Comparison of ENCODE assay signal across 8 mouse cellular contexts in the genomic region with DNA sequence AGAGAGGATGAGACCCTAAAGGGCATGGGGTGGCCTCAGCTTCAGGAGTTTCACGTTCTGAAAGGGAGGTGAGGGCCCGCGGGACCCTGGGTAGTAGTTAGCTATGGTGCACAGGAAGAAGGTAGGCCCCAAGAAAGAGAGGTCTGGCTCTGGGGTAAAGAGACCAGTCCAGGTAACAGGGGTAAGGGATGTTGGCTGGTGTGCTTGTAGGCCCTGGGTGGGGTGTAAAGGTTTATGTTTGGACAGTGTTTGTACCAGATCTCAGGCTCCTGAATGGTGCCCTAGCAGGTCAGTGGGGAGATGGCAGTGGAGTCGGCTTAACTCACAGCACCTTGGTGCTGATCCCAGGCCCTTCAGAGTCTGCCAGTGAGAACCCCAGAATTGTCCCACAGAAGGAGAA. TPM values are rescaled to one million over a fixed set of nuclear protein-coding genes. Genes with fewer than 3 reads are reported as not detected.
A peak's percentile ranks its signal among the peaks of the same experiment; 100 is the strongest.
DNase-seq lines count a peak whose midpoint lies in the region; ATAC-seq lines count a peak whose summit lies in the region.

No protein-coding gene starts in this region.

- peaks cover 24% of the 10 kb centered on the region for H3K4me1 ChIP-seq in hindbrain, embryonic 16.5 days (ENCODE audit: control insufficient read depth, insufficient read depth, low read depth, low read length)
- peaks cover 38% of the 10 kb centered on the region for H3K4me1 ChIP-seq in midbrain, embryonic 13.5 days (replicated peaks)

- ATAC-seq in hindbrain, embryonic 16.5 days, result no peak
- ATAC-seq in midbrain, embryonic 13.5 days, result no peak

- H3K4me2 ChIP-seq in hindbrain, embryonic 16.5 days (ENCODE audit: low read length), result peak overlapping the region; percentile 68
- H3K4me2 ChIP-seq in midbrain, embryonic 13.5 days (replicated peaks), result peak overlapping the region; percentile 72

- H3K27me3 ChIP-seq in hindbrain, embryonic 16.5 days (replicated peaks; ENCODE audit: control insufficient read depth, insufficient read depth, low read length), result no peaks in the 10 kb centered on the region; the same call in none of the 2 replicates
- 0 out of 2 replicates have a peak, but pooled peaks cover 3% of the 10 kb centered on the region for H3K27me3 ChIP-seq in midbrain, embryonic 13.5 days

- peak; percentile 64 for DNase-seq in cerebellum, adult 11-12 months
- no peak for DNase-seq in cerebellum, postnatal 36 days
- peak; percentile 23 for DNase-seq in urinary bladder, postnatal 25 days (ENCODE audit: low spot score)
- no peak for DNase-seq in urinary bladder, adult 18-20 months (ENCODE audit: low spot score in 2 of 2)
- peak; percentile 48 for DNase-seq in thymus, postnatal 4 days
- no peak for DNase-seq in natural killer cell, adult 2 months (ENCODE audit: low spot score in 2 of 2)

- H3K27ac ChIP-seq in hindbrain, embryonic 16.5 days (ENCODE audit: low read depth, low read length), result peak overlapping the region; percentile 54; the same call in 1 of the 2 replicates
- H3K27ac ChIP-seq in midbrain, embryonic 13.5 days, result peak overlapping the region; percentile 89; the same call in 1 of the 2 replicates

- H3K9me3 ChIP-seq in hindbrain, embryonic 16.5 days (ENCODE audit: control insufficient read depth, low read length), result no peaks in the 10 kb centered on the region
- H3K9me3 ChIP-seq in midbrain, embryonic 13.5 days, result no peaks in the 10 kb centered on the region

- WGBS in hindbrain, embryonic 16.5 days, result 46% methylated on average over 4 of the region's 4 CpGs
- 51% methylated on average over 4 of the region's 4 CpGs for whole genome bisulfite sequencing in midbrain, embryonic 13.5 days

- peaks cover 22% of the 10 kb centered on the region; the same call in 1 of the 2 replicates for H3K36me3 ChIP-seq in hindbrain, embryonic 16.5 days (ENCODE audit: control insufficient read depth, insufficient read depth, low read length)
- H3K36me3 ChIP-seq in midbrain, embryonic 13.5 days, result peaks cover 34% of the 10 kb centered on the region

- peak overlapping the region; percentile 83 for H3K4me3 ChIP-seq in hindbrain, embryonic 16.5 days (ENCODE audit: low read length)
- peak overlapping the region; percentile 77 for H3K4me3 ChIP-seq in midbrain, embryonic 13.5 days (replicated peaks)

- peak overlapping the region; percentile 92 for H3K9ac ChIP-seq in hindbrain, embryonic 16.5 days (ENCODE audit: low read depth, low read length)
- H3K9ac ChIP-seq in midbrain, embryonic 13.5 days (replicated peaks), result peak overlapping the region; percentile 88

RNA-seq across cellular contexts. Expression of gene Cic, which starts 1.5 kb away (rescaled TPM):
- 31.0 and 36.4 TPM in 2 replicates for polyA plus RNA-seq in hindbrain, embryonic 16.5 days (2015; fragmentation: Nextera tagmentation; extraction: Ambion mirVana)
- 37.6 and 44.2 TPM in 2 replicates for polyA plus RNA-seq in midbrain, embryonic 13.5 days (2015; fragmentation: Nextera tagmentation; extraction: Ambion mirVana)

RNA-seq across cellular contexts. Expression of gene Erf, which starts 18.5 kb away (rescaled TPM):
- polyA plus RNA-seq in hindbrain, embryonic 16.5 days (2015; fragmentation: Nextera tagmentation; extraction: Ambion mirVana), result 3.7 and 4.3 TPM in 2 replicates
- polyA plus RNA-seq in midbrain, embryonic 13.5 days (2015; fragmentation: Nextera tagmentation; extraction: Ambion mirVana), result 4.4 and 5.7 TPM in 2 replicates

RNA-seq across cellular contexts. Expression of gene Pafah1b3, which starts 28.8 kb away (rescaled TPM):
- 566 and 571 TPM in 2 replicates for polyA plus RNA-seq in hindbrain, embryonic 16.5 days (2015; fragmentation: Nextera tagmentation; extraction: Ambion mirVana)
- polyA plus RNA-seq in midbrain, embryonic 13.5 days (2015; fragmentation: Nextera tagmentation; extraction: Ambion mirVana), result 665 and 668 TPM in 2 replicates

RNA-seq across cellular contexts. Expression of gene Gsk3a, which starts 31.4 kb away (rescaled TPM):
- 13.0 and 16.4 TPM in 2 replicates for polyA plus RNA-seq in hindbrain, embryonic 16.5 days (2015; fragmentation: Nextera tagmentation; extraction: Ambion mirVana)
- polyA plus RNA-seq in midbrain, embryonic 13.5 days (2015; fragmentation: Nextera tagmentation; extraction: Ambion mirVana), result 13.7 and 15.9 TPM in 2 replicates

RNA-seq across cellular contexts. Expression of gene Prr19, which starts 32.2 kb away (rescaled TPM):
- polyA plus RNA-seq in hindbrain, embryonic 16.5 days (2015; fragmentation: Nextera tagmentation; extraction: Ambion mirVana), result 4.7 and 4.8 TPM in 2 replicates
- 2.1 and 3.1 TPM in 2 replicates for polyA plus RNA-seq in midbrain, embryonic 13.5 days (2015; fragmentation: Nextera tagmentation; extraction: Ambion mirVana)

Comparison
In these comparisons a context has a peak if more than half of its experiments do, and no peak if none do; other contexts are left out.
1. DNase-seq: peak in cerebellum, adult 11-12 months (single experiment), urinary bladder, postnatal 25 days (single experiment) and thymus, postnatal 4 days (single experiment); none in cerebellum, postnatal 36 days (0 of 2), urinary bladder, adult 18-20 months (0 of 2) and natural killer cell, adult 2 months (0 of 2).